Mouse (Mus musculus) forebrain, embryonic 11.5 days (tissue): ENCODE data around the gene App. TPM values are rescaled to one million over a fixed set of nuclear protein-coding genes. Genes with fewer than 3 reads are reported as not detected.

Experiments used
- ATAC-seq: fragments of 200-750 bp; cut with Nextera tagmentation; replicated peaks from 2 replicates; pipeline ENCODE4 v1.8.0; 2017; ENCODE audit warnings: moderate TSS enrichment; ENCODE audit not compliant: low FRiP score
- DNase-seq: peaks from one replicate; pipeline ENCODE4 v3.0.0-alpha.2; 2017; ENCODE audit warnings: low spot score
- H3K27ac ChIP-seq: fragments of 300-500 bp; sonication (generic); 2 replicates; pipeline ENCODE4 v1.5.1; 2014; ENCODE audit warnings: low read depth, low read length
- H3K27me3 ChIP-seq: fragments of 300-500 bp; sonication (generic); 2 replicates; pipeline ENCODE4 v1.6.1; 2014; ENCODE audit warnings: mild to moderate bottlenecking, low read length, mixed read lengths; ENCODE audit not compliant: control insufficient read depth, insufficient read depth
- H3K36me3 ChIP-seq: fragments of 300-500 bp; sonication (generic); 2 replicates; pipeline ENCODE4 v1.6.1; 2014; ENCODE audit warnings: mild to moderate bottlenecking, low read length, moderate library complexity, mixed read lengths; ENCODE audit not compliant: control insufficient read depth, insufficient read depth
- H3K4me1 ChIP-seq: fragments of 300-500 bp; sonication (generic); replicated peaks from 2 replicates; pipeline ENCODE4 v1.6.1; 2014; ENCODE audit warnings: low read length, mixed read lengths; ENCODE audit not compliant: control insufficient read depth, insufficient read depth
- H3K4me2 ChIP-seq: fragments of 300-500 bp; sonication (generic); 2 replicates; pipeline ENCODE4 v1.6.1; 2014; ENCODE audit warnings: low read depth, mild to moderate bottlenecking, low read length, moderate library complexity, mixed read lengths; ENCODE audit not compliant: severe bottlenecking
- H3K4me3 ChIP-seq: fragments of 300-500 bp; sonication (generic); 2 replicates; pipeline ENCODE4 v1.5.1; 2014; ENCODE audit warnings: low read depth, low read length
- H3K9ac ChIP-seq: fragments of 300-500 bp; sonication (generic); 2 replicates; pipeline ENCODE4 v1.6.1; 2014; ENCODE audit warnings: low read length
- H3K9me3 ChIP-seq: fragments of 300-500 bp; sonication (generic); 2 replicates; pipeline ENCODE4 v1.6.1; 2016; ENCODE audit warnings: low read length, mixed read lengths; ENCODE audit not compliant: control insufficient read depth
- WGBS: fragments of 180-500 bp; shearing (Covaris S2); extraction: QIAGEN DNeasy Blood & Tissue Kit; methylation state at CpG from one replicate; pipeline ENCODE4 v1.1.7; 2014; 5-methylcytosine and 5-hydroxymethylcytosine counted together
- polyA plus RNA-seq: library from polyadenylated mRNA; unstranded; fragments of >200 nt; fragmentation: Nextera tagmentation; extraction: Ambion mirVana; gene quantifications from 2 replicates; pipeline ENCODE4 v1.2.1, GENCODE M21; 2014

App gene
- polyA plus RNA-seq, 1 experiment from 2014 or later, result 134 TPM

GRCm38 (mm10) chr16:84997551-84997950 lies 176.0 kb downstream of the App start:
- ATAC-seq (no peak), DNase-seq (no peak)
- Histone ChIP-seq H3K9me3 (no peaks in the 10 kb centered on the region), H3K4me2 (no peak overlapping the region), H3K9ac (no peak overlapping the region), H3K27me3 (no peaks in the 10 kb centered on the region), H3K27ac (no peak overlapping the region), H3K36me3 (peaks cover 3% of the 10 kb centered on the region; the same call in 1 of the 2 replicates), H3K4me1 (no peaks in the 10 kb centered on the region), H3K4me3 (no peak overlapping the region)
- WGBS, result 90% methylated on average over 3 of the region's 3 CpGs

DNA sequence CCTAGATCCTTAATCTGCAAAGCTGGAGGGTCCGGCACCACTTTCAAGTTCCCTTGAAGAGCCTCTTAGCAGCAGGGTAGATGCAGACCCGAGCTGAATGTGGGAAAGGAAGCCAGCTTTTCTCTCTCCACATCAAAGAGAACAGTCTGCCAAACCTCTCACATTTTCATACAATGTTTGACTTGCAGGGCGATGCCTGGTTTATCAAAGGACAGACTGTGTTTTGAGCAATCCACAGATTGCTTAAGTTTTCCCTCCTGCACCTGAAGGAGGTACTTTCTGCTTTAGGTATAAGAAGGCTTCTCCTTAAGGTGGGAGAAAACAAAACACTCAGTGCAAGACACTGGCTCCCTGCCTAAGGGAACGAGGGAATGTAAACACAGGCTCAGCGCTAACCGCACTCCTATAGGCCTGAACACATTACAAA lies 178.1 kb downstream of the App start:
- Histone ChIP-seq H3K4me1 (no peaks in the 10 kb centered on the region), H3K27ac (no peak overlapping the region), H3K4me2 (no peak overlapping the region), H3K27me3 (no peaks in the 10 kb centered on the region), H3K36me3 (no peaks in the 10 kb centered on the region), H3K9ac (no peak overlapping the region), H3K9me3 (no peaks in the 10 kb centered on the region), H3K4me3 (no peak overlapping the region)
- WGBS, result 64% methylated on average over 6 of the region's 6 CpGs
- no peak for ATAC-seq
- no peak for DNase-seq

DNA sequence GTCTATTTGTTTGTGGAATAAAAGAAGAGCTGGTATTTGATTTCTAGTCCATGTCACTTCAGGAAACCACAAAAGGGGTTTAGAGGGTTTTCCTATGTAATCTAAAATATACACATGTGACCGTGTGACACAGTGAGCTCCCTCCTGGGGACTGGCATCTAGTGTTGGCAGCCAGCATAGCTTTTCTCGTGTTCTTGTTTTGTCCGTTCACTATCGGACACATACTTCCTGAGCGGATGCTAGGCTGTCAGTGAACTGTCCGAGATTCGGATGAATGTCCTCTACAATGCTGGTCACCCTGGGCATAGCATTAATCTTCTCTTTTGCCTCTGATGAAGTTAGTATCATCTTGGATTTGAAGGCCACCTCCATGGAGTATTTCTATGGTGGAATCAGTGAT lies 180.7 kb downstream of the App start:
- ATAC-seq, result no peak
- Histone ChIP-seq H3K36me3 (no peaks in the 10 kb centered on the region), H3K9me3 (no peaks in the 10 kb centered on the region), H3K4me2 (no peak overlapping the region), H3K27me3 (no peaks in the 10 kb centered on the region), H3K27ac (no peak overlapping the region), H3K4me3 (no peak overlapping the region), H3K4me1 (no peaks in the 10 kb centered on the region), H3K9ac (no peak overlapping the region)
- DNase-seq, result no peak
- 89% methylated on average over 7 of the region's 7 CpGs for WGBS

GRCm38 (mm10) chr16:84991011-84991410 lies 182.6 kb downstream of the App start:
- ATAC-seq (no peak), DNase-seq (no peak)
- H3K36me3 ChIP-seq, result no peaks in the 10 kb centered on the region
- H3K9ac ChIP-seq, result no peak overlapping the region
- H3K4me3 ChIP-seq, result no peak overlapping the region
- 87% methylated on average over 4 of the region's 4 CpGs for WGBS
- no peaks in the 10 kb centered on the region for H3K9me3 ChIP-seq
- no peak overlapping the region for H3K4me2 ChIP-seq
- H3K4me1 ChIP-seq, result no peaks in the 10 kb centered on the region
- H3K27me3 ChIP-seq, result no peaks in the 10 kb centered on the region
- no peak overlapping the region for H3K27ac ChIP-seq

DNA sequence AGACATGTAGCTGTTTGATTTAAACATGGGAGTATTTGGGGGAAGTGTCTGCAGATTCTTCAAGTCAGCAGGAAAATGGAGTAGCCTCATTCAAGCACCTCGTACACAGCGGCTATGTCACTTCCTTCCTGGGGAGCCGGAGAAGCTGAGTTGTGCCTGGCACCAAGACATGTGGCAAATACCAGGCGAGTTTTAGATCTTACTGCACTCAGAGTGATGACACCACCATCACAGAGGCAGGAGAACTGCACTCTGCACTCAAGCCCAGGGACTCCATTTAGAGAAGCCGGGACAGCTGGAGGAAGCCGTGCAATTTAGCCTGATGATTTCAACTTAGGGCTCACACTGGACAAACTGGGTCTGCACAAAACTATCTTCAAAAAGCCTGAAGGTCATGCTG lies 183.6 kb downstream of the App start:
- Histone ChIP-seq H3K27ac (no peak overlapping the region), H3K36me3 (no peaks in the 10 kb centered on the region), H3K4me3 (no peak overlapping the region), H3K4me2 (no peak overlapping the region), H3K27me3 (no peaks in the 10 kb centered on the region), H3K9ac (no peak overlapping the region), H3K4me1 (no peaks in the 10 kb centered on the region), H3K9me3 (no peaks in the 10 kb centered on the region)
- no peak for DNase-seq
- no peak for ATAC-seq
- WGBS, result 89% methylated on average over 6 of the region's 6 CpGs

- Histone ChIP-seq H3K9me3 (no peaks in the 10 kb centered on the region), H3K27ac (no peak overlapping the region), H3K27me3 (no peaks in the 10 kb centered on the region), H3K4me1 (no peaks in the 10 kb centered on the region), H3K4me3 (no peak overlapping the region), H3K4me2 (no peak overlapping the region), H3K9ac (no peak overlapping the region), H3K36me3 (no peaks in the 10 kb centered on the region)
- ATAC-seq, result no peak
- WGBS, result 69% methylated on average over 10 of the region's 10 CpGs
- no peak for DNase-seq
Measured at GRCm38 (mm10) chr16:84989476-84989875, 184.1 kb downstream of the App start.

DNA sequence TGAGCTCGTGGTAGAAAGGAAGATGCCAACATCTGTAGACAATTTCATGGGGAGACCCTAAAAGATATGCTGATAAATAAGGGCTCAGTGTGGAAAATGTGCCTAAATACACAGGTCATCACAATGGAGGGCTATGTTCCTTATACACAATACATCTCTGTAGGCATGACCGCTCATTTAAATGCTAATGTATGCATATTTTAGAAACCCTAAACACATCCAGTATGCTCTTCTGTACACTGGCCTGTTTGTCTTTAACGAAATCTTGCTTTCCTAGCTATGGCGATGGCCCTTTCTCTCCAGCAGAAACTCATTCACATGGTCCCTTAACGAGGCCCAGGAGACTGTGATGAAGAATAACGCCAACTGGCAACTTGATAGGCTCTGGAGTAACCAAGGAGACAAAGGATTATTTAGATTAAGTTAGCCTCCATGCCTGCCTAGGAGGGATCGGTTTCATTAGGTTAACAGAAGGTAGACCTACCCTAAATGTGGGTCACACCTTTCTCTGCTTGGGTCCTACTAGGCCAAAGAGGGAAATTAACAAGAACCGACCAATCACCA lies 185.8 kb downstream of the App start:
- Histone ChIP-seq H3K9ac (no peak overlapping the region), H3K36me3 (no peaks in the 10 kb centered on the region), H3K9me3 (no peaks in the 10 kb centered on the region), H3K4me2 (no peak overlapping the region), H3K4me1 (no peaks in the 10 kb centered on the region), H3K27ac (no peak overlapping the region), H3K4me3 (no peak overlapping the region), H3K27me3 (no peaks in the 10 kb centered on the region)
- ATAC-seq (peak; percentile 73), DNase-seq (no peak)
- WGBS, result 56% methylated on average over 8 of the region's 8 CpGs

DNA sequence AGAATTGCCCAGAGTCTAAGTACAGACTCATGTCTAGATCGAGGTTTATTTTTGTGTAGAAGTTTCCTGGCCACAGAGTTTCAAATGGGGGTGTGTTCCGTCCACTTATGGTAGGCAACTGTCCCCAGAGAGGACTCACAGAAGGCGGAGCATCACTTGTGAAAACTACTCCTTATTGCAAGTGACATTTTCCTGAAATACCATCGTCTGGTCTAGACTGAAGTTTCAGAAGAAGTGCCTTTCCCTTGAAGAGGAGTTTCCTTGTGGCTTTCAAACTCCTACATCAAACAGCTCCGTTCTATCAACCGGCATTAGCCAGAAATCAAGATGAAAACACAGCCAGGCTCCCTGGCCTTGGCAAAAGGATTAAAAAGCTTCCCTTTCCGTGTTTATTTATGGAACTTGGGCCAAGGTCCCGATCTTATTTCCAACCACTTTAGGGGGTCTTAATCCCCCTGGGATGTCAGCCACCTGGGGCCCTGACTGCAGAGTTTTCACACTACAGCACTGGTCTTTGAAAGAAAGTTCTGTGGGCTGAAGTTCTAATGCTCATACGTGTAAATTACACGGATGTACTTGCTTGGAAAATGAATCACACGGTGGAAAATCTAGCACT lies 187.4 kb downstream of the App start:
- Histone ChIP-seq H3K27ac (no peak overlapping the region), H3K36me3 (no peaks in the 10 kb centered on the region), H3K9ac (no peak overlapping the region), H3K9me3 (no peaks in the 10 kb centered on the region), H3K4me1 (no peaks in the 10 kb centered on the region), H3K4me3 (no peak overlapping the region), H3K4me2 (no peak overlapping the region), H3K27me3 (no peaks in the 10 kb centered on the region)
- DNase-seq (no peak), ATAC-seq (no peak)
- WGBS, result 81% methylated on average over 11 of the region's 11 CpGs

GRCm38 (mm10) chr16:84985340-84985739 lies 188.2 kb downstream of the App start:
- H3K4me3 ChIP-seq, result no peak overlapping the region
- no peaks in the 10 kb centered on the region for H3K36me3 ChIP-seq
- ATAC-seq (no peak), DNase-seq (no peak)
- no peak overlapping the region for H3K4me2 ChIP-seq
- no peaks in the 10 kb centered on the region for H3K9me3 ChIP-seq
- no peaks in the 10 kb centered on the region for H3K27me3 ChIP-seq
- no peaks in the 10 kb centered on the region for H3K4me1 ChIP-seq
- no peak overlapping the region for H3K9ac ChIP-seq
- WGBS, result 97% methylated on average over 3 of the region's 3 CpGs
- no peak overlapping the region for H3K27ac ChIP-seq
